Mouse (Mus musculus) gastrocnemius, postnatal 14 days (tissue): ENCODE results near the gene Gnl3l. TPM values are rescaled to one million over a fixed set of nuclear protein-coding genes. Genes with fewer than 3 reads are reported as not detected.

Experiments
- DNase-seq: peaks from one replicate; pipeline ENCODE4 v3.0.0; 2021; ENCODE audit warnings: mixed read lengths
- intact Hi-C: fragments of 180-260 bp; cut with DNase I; formaldehyde crosslinking; loops from one replicate; pipeline ENCODE4 v1.15.1; 2025; ENCODE audit warnings: low total_unique reads
- total RNA-seq, 2 experiments: library from RNA; stranded (reverse); gene quantifications; 2 replicates each; pipeline ENCODE4 v1.2.3; 2021

Gene Gnl3l
- total RNA-seq, 2 experiments from 2014 or later, result 32.9 to 35.0 TPM

- intact Hi-C loops, result no loop called here
- no peak for DNase-seq
Measured at GRCm38 (mm10) chrX:150975424-150975823, 41.7 kb downstream of the Gnl3l start.

- no peak for DNase-seq
- intact Hi-C loops, result loop anchor here (10.0 kb wide), 1 partner anchor 152 kb away; no protein-coding TSS in a partner anchor
Measured at GRCm38 (mm10) chrX:150963027-150963426, 54.1 kb downstream of the Gnl3l start.

- no peak for DNase-seq
- intact Hi-C loops, result loop anchor here (10.0 kb wide), 1 partner anchor 154 kb away; no protein-coding TSS in a partner anchor
Measured at GRCm38 (mm10) chrX:150960702-150961101, 56.4 kb downstream of the Gnl3l start.

DNA sequence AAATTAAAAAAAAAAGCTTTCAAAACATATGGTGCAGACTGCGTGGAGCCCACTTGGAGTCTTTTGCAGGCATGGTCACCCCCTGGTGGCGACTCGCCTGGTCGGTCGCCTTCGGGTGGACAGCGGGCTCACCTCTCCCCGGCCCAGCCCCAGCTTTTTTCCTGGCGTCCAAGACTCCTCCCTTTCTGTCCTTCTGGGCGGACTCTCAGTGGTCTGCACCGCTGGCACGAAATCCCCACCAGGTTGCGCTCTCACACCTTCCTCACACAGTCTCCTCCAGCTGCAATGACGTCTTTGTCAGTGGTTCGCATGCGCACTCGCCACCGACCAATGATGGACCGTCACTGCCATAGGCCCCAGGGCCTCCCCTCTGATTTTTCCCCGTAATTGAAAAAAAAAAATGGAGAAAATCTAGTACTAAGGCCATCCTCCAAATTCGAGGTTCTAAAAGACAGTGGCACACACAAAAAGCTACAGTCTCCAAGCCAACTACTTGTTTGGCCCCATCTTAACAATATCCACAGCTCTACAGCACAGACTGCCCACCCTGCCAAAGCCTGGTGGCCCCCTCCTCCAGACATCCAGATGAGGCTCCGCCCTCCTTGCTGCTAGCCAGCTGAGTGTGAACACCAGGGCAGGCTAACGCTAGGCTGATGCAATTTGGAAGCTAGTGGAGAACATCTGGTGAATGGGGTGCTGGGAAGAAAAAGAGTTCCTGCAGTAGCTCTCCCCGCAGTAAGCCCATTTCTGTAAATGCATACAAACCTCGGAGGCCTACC lies 60.4 kb downstream of the Gnl3l start:
- intact Hi-C loops, result no loop called here
- DNase-seq, result peak; percentile 82

GRCm38 (mm10) chrX:150956016-150956415 lies 61.1 kb downstream of the Gnl3l start:
- intact Hi-C loops, result no loop called here
- no peak for DNase-seq

DNA sequence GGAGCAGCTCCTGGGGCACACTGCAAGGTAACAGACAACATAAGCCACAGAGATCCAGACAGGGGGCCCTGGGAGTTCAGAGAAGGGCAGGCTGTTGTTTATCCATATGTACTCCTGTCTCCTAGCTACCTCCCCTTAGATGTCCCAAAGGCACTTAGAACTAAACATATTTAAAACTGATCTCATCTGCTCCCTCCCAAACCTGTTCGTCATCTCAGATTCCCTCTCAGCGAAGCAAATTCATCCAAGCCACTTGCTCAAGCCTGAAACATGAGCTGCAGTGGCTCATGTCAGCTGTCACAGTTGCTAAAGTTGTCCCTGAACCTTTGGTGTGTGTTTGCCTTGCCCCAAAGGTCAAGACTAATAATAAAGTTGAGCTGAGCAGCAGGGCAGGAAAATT lies 61.7 kb downstream of the Gnl3l start:
- peak; percentile 24 for DNase-seq
- intact Hi-C loops, result no loop called here

DNA sequence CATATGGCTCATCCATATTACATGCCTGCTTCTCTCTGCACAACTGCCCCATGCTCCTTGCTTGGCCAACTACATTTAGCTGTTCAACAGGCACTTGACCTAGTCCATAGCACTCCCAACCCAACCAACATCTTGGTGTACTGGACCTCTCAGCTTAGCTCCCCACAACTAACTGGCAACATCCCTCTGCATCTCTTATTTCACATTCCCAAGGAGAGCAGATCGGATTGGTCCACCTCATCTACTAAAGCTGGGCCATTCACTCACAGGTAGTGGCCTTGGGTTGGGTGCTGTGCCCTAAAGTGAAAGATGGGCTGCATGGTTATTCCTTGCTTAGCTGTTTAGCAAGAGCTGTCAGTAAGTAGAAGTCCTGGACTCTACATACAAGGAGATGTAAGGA lies 62.4 kb downstream of the Gnl3l start:
- DNase-seq, result no peak
- intact Hi-C loops, result no loop called here

Other genes starting within 250 kb of the Gnl3l start
- gene Maged2, start 203.0 kb downstream of the Gnl3l start, total RNA-seq, result 100 to 1,000 TPM; 324 to 372 TPM
- gene Fgd1, start 28.8 kb upstream of the Gnl3l start, total RNA-seq, result 1 to 10 TPM; 4.7 to 5.6 TPM
- 1 to 10 TPM; 8.7 to 9.7 TPM for gene Tsr2, start 79.2 kb upstream of the Gnl3l start, total RNA-seq
- under 1 TPM; 0.55 to 0.98 TPM for gene Wnk3, start 180.8 kb upstream of the Gnl3l start, total RNA-seq